Mouse (Mus musculus) liver, embryonic 16.5 days (tissue): Measurements from ENCODE around the gene Gpx5. TPM values are rescaled to one million over a fixed set of nuclear protein-coding genes. Genes with fewer than 3 reads are reported as not detected.
"Not testable (repeated sequence)": the region's sequence is repeated elsewhere in the genome, so short reads cannot be mapped to it uniquely, and the experiment has no call there.

Experiments used
- ATAC-seq: fragments of 200-750 bp; cut with Nextera tagmentation; 2 replicates; pipeline ENCODE4 v1.8.0; 2017; ENCODE audit warnings: low read depth, mild to moderate bottlenecking, moderate number of reproducible peaks, moderate library complexity
- H3K27ac ChIP-seq: fragments of 300-500 bp; sonication (generic); 2 replicates; pipeline ENCODE4 v1.5.1; 2014; ENCODE audit warnings: mild to moderate bottlenecking, low read length
- H3K27me3 ChIP-seq: fragments of 300-500 bp; sonication (generic); 2 replicates; pipeline ENCODE4 v1.6.1; 2014; ENCODE audit warnings: low read depth, low read length, mixed read lengths; ENCODE audit not compliant: control insufficient read depth, insufficient read depth
- H3K36me3 ChIP-seq: fragments of 300-500 bp; sonication (generic); 2 replicates; pipeline ENCODE4 v1.6.1; 2014; ENCODE audit warnings: mild to moderate bottlenecking; ENCODE audit not compliant: control insufficient read depth, insufficient read depth
- H3K4me1 ChIP-seq: fragments of 300-500 bp; sonication (generic); 2 replicates; pipeline ENCODE4 v1.6.1; 2014; ENCODE audit warnings: low read depth, low read length, mixed read lengths; ENCODE audit not compliant: control insufficient read depth
- H3K4me2 ChIP-seq: fragments of 300-500 bp; sonication (generic); 2 replicates; pipeline ENCODE4 v1.6.1; 2014; ENCODE audit warnings: low read depth, low read length, mixed read lengths
- H3K4me3 ChIP-seq: fragments of 300-500 bp; sonication (generic); 2 replicates; pipeline ENCODE4 v1.5.1; 2014; ENCODE audit warnings: low read depth, mild to moderate bottlenecking, low read length
- H3K9ac ChIP-seq: fragments of 300-500 bp; sonication (generic); 2 replicates; pipeline ENCODE4 v1.6.1; 2014; ENCODE audit warnings: low read depth, low read length
- H3K9me3 ChIP-seq: fragments of 300-500 bp; sonication (generic); replicated peaks from 2 replicates; pipeline ENCODE4 v1.6.1; 2016; ENCODE audit warnings: low read length; ENCODE audit not compliant: control insufficient read depth
- WGBS: fragments of 180-500 bp; shearing (Covaris S2); extraction: QIAGEN DNeasy Blood & Tissue Kit; methylation state at CpG from one replicate; pipeline ENCODE4 v1.1.7; 2014; ENCODE audit not compliant: insufficient replicate concordance; 5-methylcytosine and 5-hydroxymethylcytosine counted together
- polyA plus RNA-seq: library from polyadenylated mRNA; unstranded; fragments of >200 nt; fragmentation: Nextera tagmentation; extraction: Ambion mirVana; gene quantifications from 2 replicates; pipeline ENCODE4 v1.2.1, GENCODE M21; 2015

Gpx5 gene
- polyA plus RNA-seq, 1 experiment from 2014 or later: not detected

GRCm38 (mm10) chr13:21259171-21259631, 33.3 kb downstream of the Gpx5 start:
- Histone ChIP-seq H3K27ac (no peak overlapping the region), H3K4me1 (no peaks in the 10 kb centered on the region), H3K36me3 (no peaks in the 10 kb centered on the region), H3K9ac (no peak overlapping the region), H3K4me2 (peak overlapping the region; percentile 61), H3K4me3 (peak overlapping the region; percentile 47), H3K27me3 (no peaks in the 10 kb centered on the region; the same call in none of the 2 replicates), H3K9me3 (no peaks in the 10 kb centered on the region)
- 2% methylated on average over 15 of the region's 15 CpGs for WGBS
- ATAC-seq: no peak

DNA sequence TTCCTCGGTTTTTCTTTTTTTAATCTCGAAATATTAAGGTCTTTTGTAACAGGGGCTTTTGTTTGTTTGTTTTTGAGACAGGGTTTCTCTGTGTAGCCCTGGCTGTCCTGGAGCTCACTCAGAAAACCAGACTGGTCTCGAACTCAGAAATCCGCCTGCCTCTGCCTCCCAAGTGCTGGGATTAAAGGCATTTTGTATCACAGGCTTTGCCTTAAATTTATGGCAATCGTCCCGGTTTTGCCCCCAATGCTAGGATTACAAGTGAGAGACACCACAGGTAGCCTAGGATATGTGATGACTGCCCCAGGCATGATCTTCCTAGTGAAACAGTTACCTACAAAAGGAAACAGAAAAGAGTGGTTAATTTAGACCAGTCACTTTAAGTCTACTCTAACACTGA, 34.0 kb downstream of the Gpx5 start:
- WGBS: 7% methylated on average over 6 of the region's 6 CpGs
- no peak overlapping the region for H3K4me3 ChIP-seq

GRCm38 (mm10) chr13:21253986-21254385, 38.5 kb downstream of the Gpx5 start:
- H3K9ac ChIP-seq: no peak overlapping the region
- ATAC-seq: peak; percentile 63; the same call in 1 of the 2 replicates
- no peaks in the 10 kb centered on the region for H3K36me3 ChIP-seq
- no peaks in the 10 kb centered on the region for H3K9me3 ChIP-seq
- no peaks in the 10 kb centered on the region; the same call in none of the 2 replicates for H3K27me3 ChIP-seq
- H3K4me2 ChIP-seq: peak overlapping the region; percentile 45
- H3K27ac ChIP-seq: no peak overlapping the region
- under 1% methylated on average over 16 of the region's 16 CpGs for WGBS
- peak overlapping the region; percentile 42 for H3K4me3 ChIP-seq
- H3K4me1 ChIP-seq: no peaks in the 10 kb centered on the region

More for the DNA sequence above, 34.0 kb downstream of the Gpx5 start:
- H3K9me3 ChIP-seq: no peaks in the 10 kb centered on the region
- H3K27ac ChIP-seq: no peak overlapping the region
- peak overlapping the region; percentile 61; the same call in 1 of the 2 replicates for H3K4me2 ChIP-seq
- no peaks in the 10 kb centered on the region for H3K4me1 ChIP-seq
- H3K27me3 ChIP-seq: no peaks in the 10 kb centered on the region; the same call in none of the 2 replicates
- no peak for ATAC-seq
- no peak overlapping the region for H3K9ac ChIP-seq
- no peaks in the 10 kb centered on the region for H3K36me3 ChIP-seq

- WGBS: 3% methylated on average over 12 of the region's 12 CpGs
- H3K9me3 ChIP-seq: no peaks in the 10 kb centered on the region
- no peak overlapping the region for H3K9ac ChIP-seq
- H3K27me3 ChIP-seq: no peaks in the 10 kb centered on the region; the same call in none of the 2 replicates
- ATAC-seq: no peak
- H3K4me2 ChIP-seq: peak overlapping the region; percentile 45
- no peaks in the 10 kb centered on the region for H3K4me1 ChIP-seq
- peak overlapping the region; percentile 42 for H3K4me3 ChIP-seq
- no peaks in the 10 kb centered on the region for H3K36me3 ChIP-seq
- H3K27ac ChIP-seq: no peak overlapping the region
Measured at GRCm38 (mm10) chr13:21253569-21253968, 39.0 kb downstream of the Gpx5 start.

GRCm38 (mm10) chr13:21253040-21253439, 39.5 kb downstream of the Gpx5 start:
- ATAC-seq: no peak

DNA sequence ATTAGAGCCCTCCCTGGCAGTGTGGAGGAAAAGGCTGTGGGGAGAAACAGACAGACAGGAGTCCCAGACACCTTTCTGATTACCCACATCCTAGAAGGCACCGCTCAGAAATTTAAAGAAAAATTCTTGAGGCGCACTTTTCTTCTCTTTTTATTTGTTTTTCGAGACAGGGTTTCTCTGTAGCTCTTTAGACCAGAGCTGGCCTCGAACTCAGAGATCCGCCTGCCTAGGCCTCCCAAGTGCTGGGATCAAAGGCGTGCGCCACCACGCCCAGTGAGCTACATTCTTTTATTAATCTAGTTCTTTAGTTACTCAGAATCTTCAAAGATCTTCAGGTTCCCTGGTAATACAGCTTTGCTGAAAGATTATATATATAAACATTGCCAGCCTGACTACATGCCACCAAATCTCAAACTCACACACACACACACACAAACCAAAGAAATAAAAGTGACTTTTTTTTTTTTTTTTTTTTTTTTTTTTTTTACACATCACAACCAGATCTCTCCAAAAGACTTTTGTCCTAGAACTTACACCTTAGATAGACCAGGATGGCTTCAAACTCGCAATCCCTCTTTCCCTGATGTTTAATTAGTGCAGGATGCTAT, 42.4 kb downstream of the Gpx5 start:
- no peaks in the 10 kb centered on the region for H3K36me3 ChIP-seq
- H3K9me3 ChIP-seq: no peaks in the 10 kb centered on the region
- H3K4me2 ChIP-seq: no peak overlapping the region
- H3K4me1 ChIP-seq: no peaks in the 10 kb centered on the region
- WGBS: 35% methylated on average over 9 of the region's 9 CpGs
- H3K4me3 ChIP-seq: no peak overlapping the region
- H3K27me3 ChIP-seq: no peaks in the 10 kb centered on the region; the same call in 1 of the 2 replicates
- H3K27ac ChIP-seq: no peak overlapping the region
- H3K9ac ChIP-seq: no peak overlapping the region
- ATAC-seq: no peak

More at GRCm38 (mm10) chr13:21253040-21253439, 39.5 kb downstream of the Gpx5 start:
- Histone ChIP-seq H3K4me1 (no peaks in the 10 kb centered on the region), H3K27ac (no peak overlapping the region), H3K9ac (no peak overlapping the region), H3K27me3 (no peaks in the 10 kb centered on the region; the same call in none of the 2 replicates), H3K9me3 (no peaks in the 10 kb centered on the region), H3K4me3 (peak overlapping the region; percentile 42), H3K4me2 (peak overlapping the region; percentile 45), H3K36me3 (no peaks in the 10 kb centered on the region)
- WGBS: 33% methylated on average over 5 of the region's 5 CpGs

DNA sequence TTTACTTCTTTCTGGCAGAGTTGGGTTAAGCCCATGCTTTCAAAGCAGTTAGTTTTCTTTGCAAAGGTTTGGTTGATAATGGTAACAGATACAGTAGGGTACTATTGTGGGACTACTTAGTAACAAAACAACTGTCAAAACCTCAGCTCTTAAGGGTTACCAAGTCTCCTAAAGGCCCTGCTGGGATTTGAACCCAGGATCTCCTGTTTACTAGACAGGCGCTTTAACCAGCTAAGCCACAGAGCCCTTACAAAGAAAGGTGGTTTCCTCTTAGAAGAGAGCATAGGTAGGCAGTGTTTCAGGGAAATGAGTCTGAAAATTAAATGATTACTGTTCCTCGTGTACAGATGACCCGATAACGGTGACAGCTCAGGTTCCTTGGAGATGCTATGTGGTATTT, 43.5 kb downstream of the Gpx5 start:
- no peaks in the 10 kb centered on the region for H3K36me3 ChIP-seq
- WGBS: 16% methylated on average over 4 of the region's 4 CpGs
- H3K4me1 ChIP-seq: no peaks in the 10 kb centered on the region
- no peak for ATAC-seq
- H3K4me3 ChIP-seq: no peak overlapping the region
- no peak overlapping the region for H3K4me2 ChIP-seq
- H3K27ac ChIP-seq: no peak overlapping the region
- H3K27me3 ChIP-seq: no peaks in the 10 kb centered on the region; the same call in 1 of the 2 replicates
- no peak overlapping the region for H3K9ac ChIP-seq
- H3K9me3 ChIP-seq: no peaks in the 10 kb centered on the region

DNA sequence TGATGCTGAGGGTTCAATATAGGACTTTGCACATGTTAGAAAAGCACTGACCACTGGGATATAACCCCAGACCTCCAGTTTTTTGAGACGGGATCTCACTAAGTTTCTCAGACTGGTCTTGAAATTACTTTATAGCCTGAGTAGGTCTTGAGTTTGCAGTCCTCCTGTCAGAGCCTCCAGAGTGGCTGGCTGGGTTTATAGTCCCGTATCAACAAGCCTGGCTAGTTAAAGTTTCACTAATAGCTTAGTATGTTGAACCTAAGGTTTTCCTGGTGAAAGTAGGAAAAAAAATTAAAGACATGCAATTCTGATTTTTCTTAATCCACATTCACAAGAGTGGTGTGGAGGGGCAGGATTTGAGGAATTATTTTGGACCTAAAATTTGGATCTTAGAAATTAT, 46.3 kb downstream of the Gpx5 start:
- Histone ChIP-seq H3K4me1 (peaks cover 5% of the 10 kb centered on the region), H3K27me3 (no peaks in the 10 kb centered on the region), H3K36me3 (no peaks in the 10 kb centered on the region), H3K4me2 (no peak overlapping the region), H3K9ac (no peak overlapping the region), H3K27ac (no peak overlapping the region), H3K9me3 (no peaks in the 10 kb centered on the region), H3K4me3 (no peak overlapping the region)
- WGBS: 61% methylated on average over 2 of the region's 2 CpGs
- no peak for ATAC-seq

GRCm38 (mm10) chr13:21244967-21245366, 47.6 kb downstream of the Gpx5 start:
- not testable (repeated sequence) for H3K9me3 ChIP-seq, H3K36me3 ChIP-seq, H3K27ac ChIP-seq, H3K4me3 ChIP-seq, ATAC-seq, H3K9ac ChIP-seq, H3K4me2 ChIP-seq, H3K4me1 ChIP-seq, H3K27me3 ChIP-seq
- 24% methylated on average over 1 of the region's 1 CpGs for WGBS
